Mouse (Mus musculus) stomach, postnatal 0 days (tissue): ENCODE data around the gene Kit. TPM values are rescaled to one million over a fixed set of nuclear protein-coding genes. Genes with fewer than 3 reads are reported as not detected.

ENCODE experiments used
- ATAC-seq: fragments of 200-750 bp; cut with Nextera tagmentation; 2 replicates; pipeline ENCODE4 v1.8.0; 2017; ENCODE audit not compliant: low FRiP score, low TSS enrichment
- DNase-seq: peaks from one replicate; pipeline ENCODE4 v3.0.0-alpha.2; 2016; ENCODE audit warnings: low spot score
- H3K27ac ChIP-seq: fragments of 300-500 bp; sonication (generic); replicated peaks from 2 replicates; pipeline ENCODE4 v1.5.1; 2014; ENCODE audit warnings: mild to moderate bottlenecking, control low read depth
- H3K27me3 ChIP-seq: fragments of 300-500 bp; sonication (generic); 2 replicates; pipeline ENCODE4 v1.6.1; 2014; ENCODE audit warnings: low read length; ENCODE audit not compliant: control insufficient read depth, insufficient read depth
- H3K36me3 ChIP-seq: fragments of 300-500 bp; sonication (generic); 2 replicates; pipeline ENCODE4 v1.6.1; 2014; ENCODE audit warnings: low read length, mixed read lengths; ENCODE audit not compliant: control insufficient read depth, insufficient read depth
- H3K4me1 ChIP-seq: fragments of 300-500 bp; sonication (generic); replicated peaks from 2 replicates; pipeline ENCODE4 v1.6.1; 2014; ENCODE audit warnings: antibody characterized with exemption; ENCODE audit not compliant: control insufficient read depth, insufficient read depth
- H3K4me2 ChIP-seq: fragments of 300-500 bp; sonication (generic); replicated peaks from 2 replicates; pipeline ENCODE4 v1.6.1; 2014; ENCODE audit warnings: low read depth, mild to moderate bottlenecking, control low read depth, moderate library complexity
- H3K4me3 ChIP-seq: fragments of 300-500 bp; sonication (generic); 2 replicates; pipeline ENCODE4 v1.5.1; 2014; ENCODE audit warnings: low read depth, low read length, control low read depth
- H3K9ac ChIP-seq: fragments of 300-500 bp; sonication (generic); 2 replicates; pipeline ENCODE4 v1.6.1; 2014; ENCODE audit warnings: mild to moderate bottlenecking, low read length, control low read depth, mixed read lengths
- H3K9me3 ChIP-seq: fragments of 300-500 bp; sonication (generic); 2 replicates; pipeline ENCODE4 v1.6.1; 2016; ENCODE audit warnings: low read length; ENCODE audit not compliant: control insufficient read depth
- CTCF ChIP-seq: IDR thresholded peaks from 2 replicates; pipeline ENCODE4 v1.5.1; 2016; ENCODE audit warnings: antibody characterized with exemption, low read depth, mild to moderate bottlenecking, moderate library complexity
- EP300 ChIP-seq: optimal IDR thresholded peaks from 2 replicates; pipeline ENCODE3; 2016; ENCODE audit warnings: antibody characterized with exemption
- WGBS: fragments of 180-500 bp; shearing (Covaris S2); extraction: QIAGEN DNeasy Blood & Tissue Kit; methylation state at CpG from one replicate; pipeline ENCODE4 v1.1.7; 2014; 5-methylcytosine and 5-hydroxymethylcytosine counted together
- polyA plus RNA-seq: library from polyadenylated mRNA; unstranded; fragments of >200 nt; fragmentation: Nextera tagmentation; extraction: Ambion mirVana; gene quantifications from 2 replicates; pipeline ENCODE4 v1.2.1, GENCODE M21; 2015

The Kit gene
- polyA plus RNA-seq, 1 experiment from 2014 or later = 15.9 TPM

- Histone ChIP-seq H3K9me3 (no peaks in the 10 kb centered on the region), H3K4me2 (peak overlapping the region; percentile 97), H3K36me3 (no peaks in the 10 kb centered on the region), H3K27me3 (peaks cover 2% of the 10 kb centered on the region; the same call in 1 of the 2 replicates), H3K4me3 (peak overlapping the region; percentile 64), H3K9ac (no peak overlapping the region; the same call in 1 of the 2 replicates), H3K4me1 (no peaks in the 10 kb centered on the region), H3K27ac (no peak overlapping the region)
- ATAC-seq = peak; percentile 34
- DNase-seq = no peak
- TF ChIP-seq CTCF (no peak), EP300 (no peak)
- WGBS = 5% methylated on average over 27 of the region's 27 CpGs
These were observed 415 bp upstream of the Kit start for GRCm38 (mm10) chr5:75574151-75574851.

GRCm38 (mm10) chr5:75575567-75576515 lies 1.1 kb downstream of the Kit start:
- peak overlapping the region; percentile 97 for H3K4me2 ChIP-seq
- no peak overlapping the region; the same call in 1 of the 2 replicates for H3K27ac ChIP-seq
- no peaks in the 10 kb centered on the region for H3K4me1 ChIP-seq
- no peaks in the 10 kb centered on the region for H3K36me3 ChIP-seq
- no peaks in the 10 kb centered on the region for H3K9me3 ChIP-seq
- peak; percentile 69 for TF ChIP-seq CTCF
- TF ChIP-seq EP300 = no peak
- H3K9ac ChIP-seq = peak overlapping the region; percentile 65
- H3K27me3 ChIP-seq = peaks cover 2% of the 10 kb centered on the region; the same call in 1 of the 2 replicates
- peak; percentile 72 for ATAC-seq
- peak overlapping the region; percentile 64 for H3K4me3 ChIP-seq
- WGBS = under 1% methylated on average over 52 of the region's 53 CpGs
- DNase-seq = peak; percentile 75

GRCm38 (mm10) chr5:75576741-75577140 lies 2.0 kb downstream of the Kit start:
- peak overlapping the region; percentile 64 for H3K4me3 ChIP-seq
- DNase-seq = no peak
- TF ChIP-seq EP300 (no peak), CTCF (no peak)
- no peak for ATAC-seq
- H3K9ac ChIP-seq = 0 out of 2 replicates have a peak overlapping the region, but pooled peaks have one; percentile 5
- no peaks in the 10 kb centered on the region for H3K36me3 ChIP-seq
- H3K27me3 ChIP-seq = peaks cover 2% of the 10 kb centered on the region; the same call in 1 of the 2 replicates
- whole genome bisulfite sequencing = 34% methylated on average over 6 of the region's 6 CpGs
- H3K9me3 ChIP-seq = no peaks in the 10 kb centered on the region
- peak overlapping the region; percentile 97 for H3K4me2 ChIP-seq
- H3K27ac ChIP-seq = no peak overlapping the region
- no peaks in the 10 kb centered on the region for H3K4me1 ChIP-seq

GRCm38 (mm10) chr5:75578141-75578540 lies 3.4 kb downstream of the Kit start:
- peaks cover 2% of the 10 kb centered on the region; the same call in 1 of the 2 replicates for H3K27me3 ChIP-seq
- WGBS = 62% methylated on average over 7 of the region's 7 CpGs
- no peak overlapping the region for H3K4me3 ChIP-seq
- no peak overlapping the region for H3K27ac ChIP-seq
- no peaks in the 10 kb centered on the region for H3K36me3 ChIP-seq
- DNase-seq (no peak), ATAC-seq (no peak)
- H3K4me2 ChIP-seq = no peak overlapping the region; the same call in 1 of the 2 replicates
- TF ChIP-seq EP300 (no peak), CTCF (no peak)
- no peaks in the 10 kb centered on the region for H3K9me3 ChIP-seq
- H3K9ac ChIP-seq = no peak overlapping the region
- H3K4me1 ChIP-seq = no peaks in the 10 kb centered on the region

- WGBS = 80% methylated on average over 5 of the region's 5 CpGs
- ATAC-seq (no peak), DNase-seq (no peak)
- H3K4me3 ChIP-seq = no peak overlapping the region
- H3K27me3 ChIP-seq = peaks cover 2% of the 10 kb centered on the region; the same call in 1 of the 2 replicates
- TF ChIP-seq CTCF (no peak), EP300 (no peak)
- H3K9me3 ChIP-seq = no peaks in the 10 kb centered on the region
- H3K4me2 ChIP-seq = peak overlapping the region; percentile 14; the same call in 1 of the 2 replicates
- no peaks in the 10 kb centered on the region for H3K36me3 ChIP-seq
- H3K4me1 ChIP-seq = no peaks in the 10 kb centered on the region
- no peak overlapping the region for H3K27ac ChIP-seq
- no peak overlapping the region for H3K9ac ChIP-seq
These were observed 4.5 kb downstream of the Kit start for GRCm38 (mm10) chr5:75579244-75579643.
